In genomic region chr14:53345568-53345967, GRCm38 (mm10) we compare ENCODE assay signal across 8 mouse cellular contexts.
A peak's percentile ranks its signal among the peaks of the same experiment; 100 is the strongest.
DNase-seq lines count a peak whose midpoint lies in the region; ATAC-seq and TF ChIP-seq lines count a peak whose summit lies in the region.
"Not testable (repeated sequence)": the region's sequence is repeated elsewhere in the genome, so short reads cannot be mapped to it uniquely, and the experiment has no call there.

No protein-coding gene starts in this region.

- not testable (repeated sequence) for H3K4me3 ChIP-seq in liver, embryonic 14.5 days (ENCODE audit: insufficient read depth in 1 of 2, low read depth in 2 of 2, low read length in 2 of 2); midbrain, postnatal 0 days (ENCODE audit: low read depth, low read length)

- peak; percentile 77 for TF ChIP-seq CTCF in liver, embryonic 14.5 days (IDR thresholded peaks at IDR 0.05; ENCODE audit: low read depth)
- TF ChIP-seq CTCF in midbrain, postnatal 0 days (IDR thresholded peaks at IDR 0.05): peak; percentile 49

- ATAC-seq in granulocyte monocyte progenitor cell, adult 5-6 weeks (replicated peaks; ENCODE audit: poor library complexity, severe bottlenecking): peak; percentile 98
- peak; percentile 61 for ATAC-seq in liver, embryonic 14.5 days (ENCODE audit: insufficient read depth)
- not testable (repeated sequence) for ATAC-seq in midbrain, postnatal 0 days (ENCODE audit: low FRiP score)

- H3K9me3 ChIP-seq in liver, embryonic 14.5 days (ENCODE audit: control insufficient read depth, low read length); midbrain, postnatal 0 days (ENCODE audit: low read length): not testable (repeated sequence)

- H3K27me3 ChIP-seq in liver, embryonic 14.5 days (ENCODE audit: control insufficient read depth, insufficient read depth, low read length); midbrain, postnatal 0 days (ENCODE audit: insufficient read depth, low read length): not testable (repeated sequence)

- 19% methylated on average over 2 of the region's 2 CpGs for WGBS in liver, embryonic 14.5 days (ENCODE audit: insufficient replicate concordance)
- WGBS in midbrain, postnatal 0 days: 36% methylated on average over 2 of the region's 2 CpGs

- not testable (repeated sequence) for H3K4me2 ChIP-seq in liver, embryonic 14.5 days (ENCODE audit: low read depth); midbrain, postnatal 0 days (ENCODE audit: low read depth, low read length, poor library complexity, severe bottlenecking)

- H3K27ac ChIP-seq in liver, embryonic 14.5 days; midbrain, postnatal 0 days (ENCODE audit: low read depth, low read length): not testable (repeated sequence)

- H3K4me1 ChIP-seq in liver, embryonic 14.5 days (replicated peaks; ENCODE audit: control insufficient read depth in 2 of 2, insufficient read depth in 2 of 2, low read length in 1 of 2); midbrain, postnatal 0 days (ENCODE audit: insufficient read depth, low read length): not testable (repeated sequence)

- not testable (repeated sequence) for H3K9ac ChIP-seq in liver, embryonic 14.5 days (replicated peaks); midbrain, postnatal 0 days (replicated peaks; ENCODE audit: low read length, poor library complexity, severe bottlenecking)

- peak; percentile 38 for DNase-seq in CD4-positive helper T cell, adult 2 months (ENCODE audit: low read depth, low spot score)
- peak; percentile 38 for DNase-seq in T-cell, adult 2 months (ENCODE audit: low spot score)
- DNase-seq in cerebellum, postnatal 10 days: peak; percentile 11 to 13
- peak; percentile 7 for DNase-seq in kidney, adult 9 months
- not testable (repeated sequence) for DNase-seq in liver, embryonic 14.5 days (ENCODE audit: low read depth in 3 of 3, low spot score in 3 of 3); midbrain, postnatal 0 days (ENCODE audit: low spot score)
- peak; percentile 66 for DNase-seq in thymus, postnatal 0 days (ENCODE audit: low spot score)

- not testable (repeated sequence) for TF ChIP-seq EP300 in liver, embryonic 14.5 days (IDR thresholded peaks at IDR 0.05; ENCODE audit: low read depth)

- not testable (repeated sequence) for H3K36me3 ChIP-seq in liver, embryonic 14.5 days (replicated peaks; ENCODE audit: control insufficient read depth, insufficient read depth, low read depth); midbrain, postnatal 0 days (ENCODE audit: insufficient read depth, low read length)
